Mouse (Mus musculus) limb, embryonic 14.5 days (tissue): ENCODE results near the gene Mvb12b. TPM values are rescaled to one million over a fixed set of nuclear protein-coding genes. Genes with fewer than 3 reads are reported as not detected.

ENCODE experiments used
- ATAC-seq: fragments of 200-750 bp; cut with Nextera tagmentation; 2 replicates; pipeline ENCODE4 v1.8.0; 2017; ENCODE audit warnings: low read depth, moderate number of reproducible peaks, moderate TSS enrichment; ENCODE audit not compliant: low FRiP score
- DNase-seq: peaks from one replicate; pipeline ENCODE4 v3.0.0-alpha.2; 2015; ENCODE audit warnings: low spot score
- H3K27ac ChIP-seq: fragments of 300-500 bp; sonication (generic); replicated peaks from 2 replicates; pipeline ENCODE4 v1.5.1; 2014; ENCODE audit warnings: low read depth, mild to moderate bottlenecking, low read length, moderate library complexity, mixed read lengths
- H3K27me3 ChIP-seq: fragments of 300-500 bp; sonication (generic); 2 replicates; pipeline ENCODE4 v1.6.1; 2014; ENCODE audit warnings: low read length, mixed read lengths; ENCODE audit not compliant: control insufficient read depth, insufficient read depth
- H3K36me3 ChIP-seq: fragments of 300-500 bp; sonication (generic); 2 replicates; pipeline ENCODE4 v1.6.1; 2014; ENCODE audit warnings: mild to moderate bottlenecking, low read length, moderate library complexity, mixed read lengths; ENCODE audit not compliant: control insufficient read depth, insufficient read depth
- H3K4me1 ChIP-seq: fragments of 300-500 bp; sonication (generic); 2 replicates; pipeline ENCODE4 v1.6.1; 2014; ENCODE audit warnings: antibody characterized with exemption, low read length, mixed read lengths; ENCODE audit not compliant: control insufficient read depth, insufficient read depth
- H3K4me2 ChIP-seq: fragments of 300-500 bp; sonication (generic); replicated peaks from 2 replicates; pipeline ENCODE4 v1.6.1; 2014; ENCODE audit warnings: low read depth, mild to moderate bottlenecking, low read length, moderate library complexity; ENCODE audit not compliant: severe bottlenecking
- H3K4me3 ChIP-seq: fragments of 300-500 bp; sonication (generic); replicated peaks from 2 replicates; pipeline ENCODE4 v1.5.1; 2014; ENCODE audit warnings: low read length
- H3K9ac ChIP-seq: fragments of 300-500 bp; sonication (generic); 2 replicates; pipeline ENCODE4 v1.6.1; 2014; ENCODE audit warnings: mild to moderate bottlenecking, low read depth, low read length, moderate library complexity; ENCODE audit not compliant: severe bottlenecking
- H3K9me3 ChIP-seq: fragments of 300-500 bp; sonication (generic); 2 replicates; pipeline ENCODE4 v1.6.1; 2016; ENCODE audit warnings: low read length; ENCODE audit not compliant: control insufficient read depth
- POLR2A ChIP-seq: fragments of 200-500 bp; IDR thresholded peaks from 2 replicates; pipeline ENCODE4 v1.8.0; 2012; ENCODE audit warnings: inconsistent platforms, mild to moderate bottlenecking, moderate library complexity, borderline replicate concordance; ENCODE audit not compliant: insufficient read depth, insufficient read length; ENCODE audit errors: extremely low read depth
- WGBS: fragments of 180-500 bp; shearing (Covaris S2); extraction: QIAGEN DNeasy Blood & Tissue Kit; methylation state at CpG from one replicate; pipeline ENCODE4 v1.1.7; 2014; 5-methylcytosine and 5-hydroxymethylcytosine counted together
- polyA plus RNA-seq, 2 experiments: library from polyadenylated mRNA; depleted of rRNA in 1 of 2; stranded (reverse) in 1 of 2; unstranded in 1 of 2; fragments of >200 nt; fragmentation: Nextera tagmentation in 1 of 2; extraction: Ambion mirVana in 1 of 2; gene quantifications; 2 replicates each; pipeline versions ENCODE4 v1.2.1 to v1.2.3; 2012 to 2014

Gene Mvb12b
- polyA plus RNA-seq, 2 experiments, result 17.5 to 26.6 TPM

DNA sequence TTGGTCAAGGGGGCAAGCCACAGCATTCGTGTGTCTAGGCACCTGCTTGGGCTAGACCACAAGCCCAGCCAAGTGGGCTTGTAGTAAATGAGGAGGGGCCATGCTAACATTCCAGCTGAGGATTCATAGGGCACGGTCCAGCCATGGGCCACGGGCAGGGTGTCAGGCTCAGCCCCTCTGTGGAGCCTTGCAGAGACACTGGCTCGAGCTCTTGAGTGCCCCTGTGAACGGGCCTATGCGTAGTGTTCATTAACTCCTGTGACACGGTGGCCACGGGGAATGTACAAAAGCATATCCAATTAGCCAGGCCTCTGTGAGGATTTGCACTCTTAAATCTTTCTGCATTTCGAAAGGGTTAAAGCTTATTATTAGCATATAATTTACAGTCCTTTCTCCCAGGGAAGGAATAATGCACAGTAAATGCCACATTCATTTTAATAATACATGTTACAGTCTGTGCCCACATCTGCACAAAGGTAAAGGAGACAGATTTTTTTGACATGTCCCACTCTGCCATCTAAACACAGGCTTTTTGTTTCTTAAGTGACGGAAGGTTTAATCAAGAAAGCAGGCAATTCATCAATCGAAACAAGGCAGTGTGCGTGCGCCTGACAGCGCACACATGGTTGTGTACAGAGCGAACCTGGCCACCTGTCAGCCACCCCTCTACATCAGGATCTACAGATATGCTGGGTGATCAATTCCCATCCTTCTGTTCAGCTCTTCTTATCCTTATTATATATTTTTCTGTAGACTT, 91.9 kb downstream of the Mvb12b start:
- no peak overlapping the region for H3K4me3 ChIP-seq
- no peak for TF ChIP-seq POLR2A
- H3K4me2 ChIP-seq, result no peak overlapping the region
- no peak overlapping the region for H3K9ac ChIP-seq
- no peak overlapping the region for H3K27ac ChIP-seq
- DNase-seq, result no peak
- WGBS, result 59% methylated on average over 15 of the region's 15 CpGs
- H3K9me3 ChIP-seq, result no peaks in the 10 kb centered on the region
- H3K4me1 ChIP-seq, result peaks cover 14% of the 10 kb centered on the region
- ATAC-seq, result no peak
- H3K36me3 ChIP-seq, result peaks cover 16% of the 10 kb centered on the region
- no peaks in the 10 kb centered on the region for H3K27me3 ChIP-seq

DNA sequence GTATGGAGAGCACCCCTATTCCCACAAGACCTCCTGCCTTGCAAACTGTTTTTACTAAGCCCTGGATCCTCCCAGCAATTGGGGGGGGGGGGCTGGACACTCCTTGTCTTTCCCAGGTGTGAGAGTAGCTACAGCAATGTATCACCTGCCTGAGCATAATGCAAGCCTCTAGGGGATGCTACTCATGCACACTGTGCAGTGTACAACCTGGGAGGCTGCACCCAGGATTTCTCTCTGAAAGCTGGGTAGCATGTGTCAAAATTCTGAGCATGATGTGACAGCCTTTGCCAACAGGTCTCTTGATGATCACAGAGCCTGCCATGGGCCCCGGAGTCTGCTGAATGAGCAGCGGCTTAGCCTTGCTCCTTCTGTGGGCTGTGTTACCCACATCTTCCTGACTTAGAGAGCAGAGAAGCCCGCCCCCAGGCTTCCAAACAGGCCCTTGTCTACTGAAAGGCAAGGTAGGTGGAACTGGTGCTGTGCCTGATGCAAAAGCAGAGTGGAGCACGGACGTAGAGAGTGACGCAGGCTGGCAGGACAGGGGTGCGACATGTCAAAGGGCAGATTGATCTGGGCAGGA, 92.7 kb downstream of the Mvb12b start:
- H3K27ac ChIP-seq, result peak overlapping the region; percentile 21; the same call in 1 of the 2 replicates
- H3K9ac ChIP-seq, result 0 out of 2 replicates have a peak overlapping the region, but pooled peaks have one; percentile 21
- peaks cover 15% of the 10 kb centered on the region for H3K4me1 ChIP-seq
- TF ChIP-seq POLR2A, result no peak
- whole genome bisulfite sequencing, result 80% methylated on average over 7 of the region's 7 CpGs
- H3K36me3 ChIP-seq, result peaks cover 13% of the 10 kb centered on the region
- H3K4me3 ChIP-seq, result no peak overlapping the region
- DNase-seq, result no peak
- H3K27me3 ChIP-seq, result no peaks in the 10 kb centered on the region
- 0 out of 2 replicates have a peak overlapping the region, but pooled peaks have one; percentile 13 for H3K4me2 ChIP-seq
- no peaks in the 10 kb centered on the region for H3K9me3 ChIP-seq
- no peak for ATAC-seq

DNA sequence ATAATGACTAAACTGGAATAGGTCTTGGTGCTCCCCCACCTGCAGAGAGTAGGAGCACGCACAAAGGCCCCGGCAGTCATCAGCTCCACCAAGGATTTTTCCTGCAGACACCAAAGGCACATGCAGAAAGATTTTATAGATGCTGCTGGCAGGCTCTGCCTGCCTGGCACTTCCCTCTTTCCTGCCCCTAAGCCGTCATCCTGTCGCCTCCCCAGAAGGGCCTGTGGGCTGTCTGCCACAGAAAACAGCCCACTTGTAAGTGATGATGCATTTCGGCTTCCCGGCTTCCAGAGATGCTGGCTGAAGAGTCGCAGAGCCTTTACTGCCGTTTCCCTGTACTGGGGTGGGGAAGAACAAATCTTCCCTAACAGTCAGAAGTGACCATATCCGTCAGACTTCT, 93.3 kb downstream of the Mvb12b start:
- peak; percentile 39 for ATAC-seq
- Histone ChIP-seq H3K27me3 (no peaks in the 10 kb centered on the region), H3K9me3 (no peaks in the 10 kb centered on the region), H3K9ac (peak overlapping the region; percentile 21; the same call in 1 of the 2 replicates), H3K4me2 (0 out of 2 replicates have a peak overlapping the region, but pooled peaks have one; percentile 13), H3K4me3 (no peak overlapping the region), H3K4me1 (peaks cover 15% of the 10 kb centered on the region), H3K27ac (0 out of 2 replicates have a peak overlapping the region, but pooled peaks have one; percentile 21), H3K36me3 (peaks cover 11% of the 10 kb centered on the region)
- DNase-seq, result no peak
- TF ChIP-seq POLR2A, result no peak
- 35% methylated on average over 9 of the region's 9 CpGs for WGBS

DNA sequence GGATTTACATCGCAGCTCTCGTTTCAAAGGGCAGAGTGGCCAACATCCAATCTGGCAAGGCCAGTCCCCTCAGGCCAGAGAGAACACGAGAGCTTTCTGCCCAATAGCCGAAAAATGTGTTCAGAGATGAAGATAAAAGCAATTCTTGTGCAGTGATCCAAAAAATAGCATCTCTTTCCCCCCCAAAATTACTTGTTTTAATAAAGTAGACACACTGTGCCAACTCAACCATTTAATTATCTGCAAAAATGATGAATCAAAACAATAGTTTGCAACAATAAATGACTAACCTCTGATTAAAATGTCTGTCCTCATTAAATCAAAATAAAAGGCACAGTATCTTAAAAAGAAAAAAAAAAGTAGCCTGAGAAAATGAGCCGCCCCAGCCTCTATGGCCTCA, 97.4 kb downstream of the Mvb12b start:
- TF ChIP-seq POLR2A, result no peak
- Histone ChIP-seq H3K4me2 (no peak overlapping the region), H3K27me3 (no peaks in the 10 kb centered on the region), H3K27ac (no peak overlapping the region), H3K36me3 (0 out of 2 replicates have a peak, but pooled peaks cover 3% of the 10 kb centered on the region), H3K9ac (no peak overlapping the region), H3K4me3 (no peak overlapping the region), H3K9me3 (no peaks in the 10 kb centered on the region), H3K4me1 (peaks cover 26% of the 10 kb centered on the region)
- 40% methylated on average over 5 of the region's 5 CpGs for WGBS
- DNase-seq, result no peak
- no peak for ATAC-seq

DNA sequence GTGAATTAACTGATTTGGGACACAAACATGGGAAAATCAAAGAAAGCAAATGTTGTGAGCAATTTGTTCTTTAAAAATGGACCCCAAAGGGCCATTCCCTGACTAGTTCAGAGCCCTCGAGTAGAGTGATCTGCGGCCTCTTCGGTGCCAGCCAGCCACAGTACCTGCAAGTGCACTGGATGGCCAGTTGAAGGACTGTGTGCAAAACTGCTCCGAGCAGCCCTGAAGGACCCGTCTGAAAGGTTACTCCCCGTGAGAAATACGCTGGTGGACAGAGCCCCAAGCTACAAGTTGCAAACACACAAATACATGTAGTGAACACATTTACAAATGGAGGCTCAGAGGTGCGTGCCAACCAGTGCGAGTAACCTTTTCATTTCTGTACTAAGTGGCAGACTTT, 98.0 kb downstream of the Mvb12b start:
- no peak for TF ChIP-seq POLR2A
- Histone ChIP-seq H3K4me2 (no peak overlapping the region), H3K4me1 (peaks cover 20% of the 10 kb centered on the region), H3K9me3 (no peaks in the 10 kb centered on the region), H3K4me3 (no peak overlapping the region), H3K36me3 (0 out of 2 replicates have a peak, but pooled peaks cover 3% of the 10 kb centered on the region), H3K27ac (no peak overlapping the region), H3K9ac (no peak overlapping the region), H3K27me3 (no peaks in the 10 kb centered on the region)
- ATAC-seq (no peak), DNase-seq (no peak)
- 24% methylated on average over 9 of the region's 9 CpGs for WGBS
